Mouse (Mus musculus): ENCODE measurements at regions not wholly inside any gene's neighbourhood (a gene's known extent, or its start where the extent isn't known, plus 50 kb on each side); places are given as distances from the start of the nearest gene placed in this dataset.

GRCm38 (mm10) chr9:101730136-101730535 lies 131.5 kb upstream of the 9630041A04Rik start:
- no peak for TF ChIP-seq EP300 (IDR thresholded peaks at IDR 0.05; ENCODE audit: insufficient read depth, low read depth, low read length)
- TF ChIP-seq CTCF (IDR thresholded peaks at IDR 0.05; ENCODE audit: low read depth, low read length) = no peak

Measured in ES-Bruce4 (cell line).